Mouse (Mus musculus) G1E-ER4 (cell line): ENCODE results near the gene Dixdc1. TPM values are rescaled to one million over a fixed set of nuclear protein-coding genes. Genes with fewer than 3 reads are reported as not detected.

ENCODE experiments used
- GATA1 ChIP-seq: IDR thresholded peaks from one replicate; pipeline ENCODE4 v1.8.0; 2012; ENCODE audit warnings: low read length, inconsistent platforms
- polyA plus RNA-seq: library from polyadenylated mRNA; stranded (reverse); fragments of >175 nt; gene quantifications from 2 replicates; pipeline ENCODE4 v1.2.3, GENCODE M21; 2012

Gene Dixdc1
- polyA plus RNA-seq, 1 experiment: not detected

- TF ChIP-seq GATA1: no peak
These were observed 13.7 kb upstream of the Dixdc1 start for GRCm38 (mm10) chr9:50752784-50753615.

- no peak for TF ChIP-seq GATA1
These were observed 12.8 kb upstream of the Dixdc1 start, which contains the start of gene Hspb2 for GRCm38 (mm10) chr9:50752054-50752602. Hspb2 (minus strand) TSS chr9:50752354.

- TF ChIP-seq GATA1: no peak
These were observed 12.0 kb upstream of the Dixdc1 start, which contains the start of gene Cryab for GRCm38 (mm10) chr9:50751323-50751722. Cryab (plus strand) TSS chr9:50751325.

DNA sequence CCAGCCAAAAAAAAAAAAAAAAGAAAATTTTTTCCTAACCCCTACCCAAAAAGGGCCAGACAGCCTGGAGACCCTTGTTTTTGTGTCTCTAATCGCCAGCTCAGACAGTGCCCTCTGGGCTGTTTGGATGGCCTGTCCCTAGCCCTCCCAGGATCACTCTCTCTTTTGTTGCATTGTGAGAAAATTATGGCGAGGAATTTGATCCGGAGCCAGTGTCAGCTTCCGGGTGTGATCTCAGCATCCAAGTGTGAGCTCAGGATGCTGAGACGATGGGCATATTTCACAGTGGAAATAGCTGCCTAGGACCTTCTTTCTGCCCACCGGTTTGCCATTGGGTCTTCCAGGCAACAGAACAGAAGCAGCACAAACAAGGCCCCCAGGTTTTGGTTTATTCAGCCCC, 11.4 kb upstream of the Dixdc1 start:
- no peak for TF ChIP-seq GATA1

GRCm38 (mm10) chr9:50746214-50746677, 6.9 kb upstream of the Dixdc1 start, which contains the start of gene 2310030G06Rik:
2310030G06Rik (minus strand) TSS chr9:50746536.
- TF ChIP-seq GATA1: no peak

GRCm38 (mm10) chr9:50745806-50746205, 6.5 kb upstream of the Dixdc1 start:
- no peak for TF ChIP-seq GATA1

- TF ChIP-seq GATA1: no peak
These were observed 3.4 kb upstream of the Dixdc1 start for GRCm38 (mm10) chr9:50742744-50743143.

GRCm38 (mm10) chr9:50742261-50742660, 2.9 kb upstream of the Dixdc1 start:
- TF ChIP-seq GATA1: no peak

- no peak for TF ChIP-seq GATA1
These were observed 1.8 kb upstream of the Dixdc1 start for GRCm38 (mm10) chr9:50740867-50741784.

DNA sequence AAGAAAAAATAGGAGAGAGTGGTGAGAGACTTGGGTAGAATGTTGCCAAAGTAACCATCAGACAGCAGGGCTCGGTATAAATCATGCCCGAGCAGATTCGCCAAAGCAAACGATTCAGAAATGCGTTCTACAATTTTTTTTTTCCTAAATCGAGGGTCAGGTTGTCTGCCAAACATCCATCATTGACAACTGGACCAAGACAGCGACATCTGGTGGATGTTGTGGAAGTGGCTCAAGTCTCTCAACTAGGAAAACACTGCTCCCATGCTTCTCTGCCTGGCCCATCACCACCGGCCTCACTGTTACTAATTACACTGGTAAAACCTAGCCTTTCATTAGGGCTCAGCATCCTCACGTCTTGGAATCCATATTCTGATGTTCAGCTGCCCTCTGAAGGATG, 4.3 kb downstream of the Dixdc1 start:
- TF ChIP-seq GATA1: no peak

- no peak for TF ChIP-seq GATA1
These were observed 6.8 kb downstream of the Dixdc1 start for GRCm38 (mm10) chr9:50732560-50732959.

GRCm38 (mm10) chr9:50729600-50729999, 9.7 kb downstream of the Dixdc1 start:
- no peak for TF ChIP-seq GATA1

DNA sequence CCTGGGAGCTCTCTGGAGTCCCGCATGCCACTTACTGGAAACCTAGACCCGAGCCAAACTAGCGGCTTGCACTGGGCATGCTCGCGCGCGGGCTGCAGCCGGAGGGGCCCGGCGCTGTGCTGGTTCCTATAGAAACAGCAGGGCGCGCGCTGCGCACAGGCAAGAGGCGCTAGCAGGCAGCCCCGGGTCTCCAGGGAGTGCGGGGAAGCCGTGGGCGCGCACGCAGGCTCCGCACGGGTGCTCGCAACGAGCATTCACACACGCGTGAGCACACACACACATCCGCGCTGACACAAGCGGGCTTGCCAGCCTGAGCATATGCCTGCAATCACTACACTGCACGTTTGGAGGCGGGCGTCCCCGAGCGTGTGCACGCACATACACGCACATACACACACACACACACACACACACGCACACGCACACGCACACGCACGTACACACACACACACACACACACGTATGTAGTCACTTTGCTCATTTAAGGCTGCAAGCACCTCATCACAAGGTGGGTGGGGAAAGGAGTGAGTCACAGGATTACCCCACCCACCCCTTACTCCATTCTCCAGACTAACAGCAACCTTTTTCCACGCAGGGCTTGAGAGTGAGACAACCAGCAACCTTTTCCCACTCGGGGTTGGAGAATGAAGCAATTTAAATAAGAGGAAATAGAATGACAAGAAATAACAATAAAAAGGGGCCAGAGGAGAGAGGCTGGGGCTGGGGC, 11.2 kb downstream of the Dixdc1 start:
- TF ChIP-seq GATA1: no peak

DNA sequence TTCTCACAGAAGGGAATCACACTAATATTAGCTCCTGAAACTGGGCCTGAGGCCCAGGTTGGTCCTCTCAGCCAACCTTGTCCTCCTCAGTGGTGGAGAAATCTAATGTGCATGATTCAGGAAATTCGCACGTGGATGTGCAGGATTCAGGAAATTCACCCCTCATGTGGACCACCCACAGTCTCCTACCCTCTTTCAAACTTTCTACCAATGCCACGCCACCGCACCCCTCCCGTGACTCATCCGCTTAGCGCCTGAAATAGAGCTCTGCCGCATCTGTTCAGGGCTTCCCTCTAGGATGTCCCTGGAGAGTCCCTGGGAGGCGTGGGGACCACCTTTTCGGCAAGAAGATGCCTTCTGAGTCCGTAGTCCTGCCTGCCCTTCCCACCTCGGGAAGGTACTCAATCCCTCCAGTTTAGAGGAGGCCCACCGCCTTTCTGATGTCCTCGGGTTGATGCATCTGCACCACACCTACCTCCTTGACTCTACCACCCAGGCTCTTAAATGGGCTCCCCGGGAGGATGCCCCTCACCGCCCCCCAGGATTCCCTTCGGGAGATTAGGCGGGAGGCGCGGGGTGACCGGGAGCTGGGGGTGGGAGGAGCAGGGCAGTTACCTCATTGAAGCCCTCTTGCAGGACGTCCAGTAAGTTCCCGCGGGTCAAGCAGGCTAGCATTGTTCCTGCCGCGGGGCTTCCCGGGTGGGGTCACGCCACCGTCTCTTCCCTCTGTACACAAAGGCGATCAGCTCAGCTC, 12.0 kb downstream of the Dixdc1 start:
- TF ChIP-seq GATA1: no peak
